Mouse (Mus musculus) testis, adult 2 months (tissue): ENCODE measurements around the gene Adgrd1. TPM values are rescaled to one million over a fixed set of nuclear protein-coding genes. Genes with fewer than 3 reads are reported as not detected.
A peak's percentile ranks its signal among the peaks of the same experiment; 100 is the strongest.

Experiments
- H3K27ac ChIP-seq: fragments of 200-500 bp; 2 replicates; pipeline ENCODE4 v1.5.1; 2012; ENCODE audit warnings: low read depth, low read length; ENCODE audit not compliant: control insufficient read depth, insufficient read depth
- H3K27me3 ChIP-seq: fragments of 200-500 bp; 2 replicates; pipeline ENCODE4 v1.6.1; 2012; ENCODE audit warnings: mild to moderate bottlenecking, low read length, moderate library complexity; ENCODE audit not compliant: control insufficient read depth, insufficient read depth
- H3K36me3 ChIP-seq: fragments of 200-500 bp; 2 replicates; pipeline ENCODE4 v1.6.1; 2012; ENCODE audit warnings: mild to moderate bottlenecking, low read length; ENCODE audit not compliant: control insufficient read depth, insufficient read depth
- H3K4me1 ChIP-seq: fragments of 200-500 bp; 2 replicates; pipeline ENCODE4 v1.6.1; 2012; ENCODE audit warnings: low read length; ENCODE audit not compliant: control insufficient read depth, insufficient read depth
- H3K4me3 ChIP-seq: fragments of 200-500 bp; 2 replicates; pipeline ENCODE4 v1.5.1; 2012; ENCODE audit warnings: low read depth, mild to moderate bottlenecking, low read length, moderate library complexity, mixed read lengths; ENCODE audit not compliant: control insufficient read depth
- CTCF ChIP-seq: fragments of 200-500 bp; IDR thresholded peaks from 2 replicates; pipeline ENCODE4 v1.5.1; 2012; ENCODE audit warnings: low read depth, mild to moderate bottlenecking, inconsistent platforms, low read length, moderate library complexity; ENCODE audit not compliant: control insufficient read depth, insufficient read depth, insufficient replicate concordance
- POLR2A ChIP-seq: fragments of 200-500 bp; IDR thresholded peaks from 2 replicates; pipeline ENCODE4 v1.6.1; 2012; ENCODE audit warnings: low read depth, mild to moderate bottlenecking, inconsistent platforms, low read length, moderate library complexity; ENCODE audit not compliant: control insufficient read depth
- polyA plus RNA-seq: library from polyadenylated mRNA; depleted of rRNA; stranded (reverse); fragments of >200 nt; gene quantifications from 2 replicates; pipeline ENCODE4 v1.2.3, GENCODE M21; 2012

Gene Adgrd1
- polyA plus RNA-seq, 1 experiment = 1.3 TPM

DNA sequence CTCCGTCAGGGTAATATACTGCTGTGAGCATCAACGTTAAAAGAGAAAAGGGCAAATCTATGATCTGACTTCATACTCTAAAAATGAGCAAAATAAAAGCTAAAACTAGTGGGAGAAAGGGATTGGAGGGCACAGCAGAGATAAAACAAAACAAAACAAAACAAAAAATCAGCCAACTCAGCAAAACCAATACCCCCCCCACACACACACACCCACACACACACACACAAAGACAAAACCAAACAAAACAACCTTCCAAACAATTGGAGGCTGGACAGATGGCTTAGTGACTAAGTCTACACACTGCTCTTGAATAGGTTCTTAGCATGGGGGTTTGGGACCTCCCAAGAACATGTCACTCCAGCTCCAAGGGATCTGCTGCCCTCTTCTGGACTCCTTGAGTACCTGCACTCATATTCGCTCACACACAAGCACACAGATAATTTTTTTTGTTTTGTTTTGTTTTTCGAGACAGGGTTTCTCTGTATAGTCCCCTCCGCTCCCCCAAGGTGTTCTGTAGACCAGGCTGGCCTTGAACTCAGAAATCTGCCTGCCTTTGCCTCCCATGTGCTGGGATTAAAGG lies 122.7 kb downstream of the Adgrd1 start:
- Histone ChIP-seq H3K27ac (no peak overlapping the region), H3K4me3 (no peak overlapping the region), H3K4me1 (peaks cover 8% of the 10 kb centered on the region; the same call in 1 of the 2 replicates), H3K27me3 (no peaks in the 10 kb centered on the region), H3K36me3 (no peaks in the 10 kb centered on the region)
- TF ChIP-seq CTCF (peak; percentile 4; the same call in 1 of the 2 replicates), POLR2A (no peak)

DNA sequence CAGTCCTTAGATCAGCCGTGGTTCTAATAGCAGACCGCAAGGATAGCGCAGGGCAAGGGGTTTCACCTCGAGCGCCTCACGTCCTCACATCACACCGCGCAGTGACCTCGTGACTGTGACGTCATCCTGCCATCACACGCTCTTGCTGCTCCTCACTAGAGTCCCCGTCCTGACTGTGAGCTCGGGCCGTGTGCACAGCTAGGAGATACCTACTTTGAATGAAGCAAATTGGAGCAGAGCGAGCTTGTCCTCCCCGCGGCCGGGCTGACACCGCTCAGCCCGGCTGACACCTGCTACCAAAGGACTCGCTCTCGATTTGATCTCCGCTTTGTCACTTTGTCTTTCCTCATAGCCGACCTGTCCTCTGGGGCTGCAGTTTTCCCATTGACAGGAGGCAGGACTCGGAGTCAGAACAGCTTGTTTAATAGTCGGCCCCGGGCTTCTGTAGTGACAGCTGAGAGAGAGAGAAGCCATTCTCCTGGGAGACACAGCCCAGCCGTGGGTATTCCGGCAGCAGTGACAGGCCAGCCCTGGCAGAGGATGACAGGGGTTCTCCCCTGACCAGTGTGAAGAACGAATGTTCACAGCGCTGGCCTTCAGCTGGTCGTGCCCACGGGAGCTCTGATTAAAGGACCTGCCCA lies 129.4 kb downstream of the Adgrd1 start:
- Histone ChIP-seq H3K27ac (no peak overlapping the region; the same call in 1 of the 2 replicates), H3K4me3 (peak overlapping the region; percentile 54), H3K4me1 (no peaks in the 10 kb centered on the region), H3K36me3 (no peaks in the 10 kb centered on the region), H3K27me3 (no peaks in the 10 kb centered on the region)
- TF ChIP-seq CTCF (no peak), POLR2A (peak; percentile 27; the same call in 1 of the 2 replicates)

- H3K4me1 ChIP-seq = no peaks in the 10 kb centered on the region
- H3K27ac ChIP-seq = no peak overlapping the region
- TF ChIP-seq CTCF (no peak), POLR2A (no peak)
- no peaks in the 10 kb centered on the region for H3K27me3 ChIP-seq
- H3K4me3 ChIP-seq = no peak overlapping the region
- no peaks in the 10 kb centered on the region for H3K36me3 ChIP-seq
Observed at GRCm38 (mm10) chr5:129228171-129228570, 131.6 kb downstream of the Adgrd1 start.

DNA sequence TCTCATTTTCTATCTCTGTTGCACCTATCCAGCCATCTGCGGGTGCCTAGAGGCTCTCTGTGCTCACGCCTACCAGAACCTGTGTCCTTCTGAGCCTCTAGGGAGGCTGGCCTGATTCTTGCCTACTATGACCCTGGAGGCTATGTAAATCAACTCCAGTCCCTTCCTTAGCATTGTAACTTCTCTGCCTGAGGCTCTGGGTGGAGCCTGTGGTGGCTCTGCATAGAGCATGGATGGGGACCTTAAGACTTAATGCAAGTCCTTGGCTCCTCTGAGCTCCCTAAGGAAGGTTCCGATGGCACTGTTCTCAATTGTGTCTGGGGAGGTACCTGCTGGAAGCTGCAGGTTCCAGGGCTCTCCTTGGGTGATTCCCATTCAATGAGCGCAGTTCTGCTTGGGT lies 136.8 kb downstream of the Adgrd1 start:
- Histone ChIP-seq H3K4me1 (peaks cover 6% of the 10 kb centered on the region; the same call in 1 of the 2 replicates), H3K36me3 (no peaks in the 10 kb centered on the region), H3K27ac (no peak overlapping the region), H3K4me3 (no peak overlapping the region), H3K27me3 (no peaks in the 10 kb centered on the region)
- TF ChIP-seq POLR2A (no peak), CTCF (no peak)

- H3K27me3 ChIP-seq = no peaks in the 10 kb centered on the region
- no peak overlapping the region for H3K4me3 ChIP-seq
- no peaks in the 10 kb centered on the region for H3K36me3 ChIP-seq
- H3K4me1 ChIP-seq = peaks cover 6% of the 10 kb centered on the region; the same call in 1 of the 2 replicates
- no peak for TF ChIP-seq POLR2A
- no peak for TF ChIP-seq CTCF
- H3K27ac ChIP-seq = no peak overlapping the region
Observed at GRCm38 (mm10) chr5:129233881-129234432, 137.4 kb downstream of the Adgrd1 start.

DNA sequence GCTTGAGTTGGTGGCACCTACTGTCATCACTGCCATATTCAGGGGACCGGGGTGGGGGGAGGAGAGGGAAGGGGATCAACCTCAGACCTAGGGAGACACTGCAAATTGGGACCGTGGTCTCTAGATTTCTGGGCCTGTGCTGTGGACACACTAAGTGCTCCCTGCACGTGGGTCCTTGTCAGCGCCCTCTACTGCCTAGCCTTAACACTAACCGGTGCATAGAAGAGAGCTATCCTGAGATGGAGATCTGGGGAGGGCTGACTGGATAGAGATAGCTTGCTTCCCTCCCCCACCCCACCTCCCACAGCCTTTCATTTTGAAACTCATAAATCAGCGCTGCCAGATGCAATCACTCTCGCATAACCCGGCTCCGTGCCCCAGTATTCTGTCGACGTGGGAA lies 139.8 kb downstream of the Adgrd1 start:
- Histone ChIP-seq H3K4me1 (peaks cover 6% of the 10 kb centered on the region; the same call in 1 of the 2 replicates), H3K27ac (no peak overlapping the region), H3K4me3 (no peak overlapping the region), H3K27me3 (no peaks in the 10 kb centered on the region), H3K36me3 (no peaks in the 10 kb centered on the region)
- no peak for TF ChIP-seq POLR2A
- no peak for TF ChIP-seq CTCF

GRCm38 (mm10) chr5:129241865-129242264 lies 145.3 kb downstream of the Adgrd1 start:
- Histone ChIP-seq H3K27ac (no peak overlapping the region), H3K36me3 (no peaks in the 10 kb centered on the region), H3K27me3 (no peaks in the 10 kb centered on the region), H3K4me1 (no peaks in the 10 kb centered on the region), H3K4me3 (no peak overlapping the region)
- no peak for TF ChIP-seq POLR2A
